Mouse (Mus musculus): ENCODE measurements around the gene Cdc27. TPM values are rescaled to one million over a fixed set of nuclear protein-coding genes. Genes with fewer than 3 reads are reported as not detected.
"Not testable (repeated sequence)": the region's sequence is repeated elsewhere in the genome, so short reads cannot be mapped to it uniquely, and the experiment has no call there.

Gene Cdc27
- polyA plus RNA-seq, 1 experiment from 2014 or later = 49.3 TPM

DNA sequence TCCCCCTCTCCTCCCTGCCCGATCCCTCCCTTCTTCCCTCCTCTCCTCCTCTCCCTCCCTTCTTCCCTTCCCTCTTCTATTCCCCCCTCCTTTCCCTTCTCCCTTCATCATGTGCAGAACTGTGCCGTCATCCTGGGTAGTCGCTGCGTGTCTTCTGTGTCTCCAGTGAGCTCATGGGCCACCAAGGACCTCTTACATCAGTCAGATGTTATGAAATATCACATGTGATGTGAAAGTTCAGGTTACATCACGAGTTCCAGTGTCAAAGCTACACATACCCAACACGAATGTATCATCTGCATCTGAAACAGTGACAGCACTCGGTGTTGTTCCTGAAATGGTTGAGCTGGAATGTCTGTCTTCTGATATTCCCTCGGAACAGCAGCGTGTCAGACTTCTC lies 14.8 kb upstream of the Cdc27 start:
- 88% methylated on average over 9 of the region's 9 CpGs for WGBS
- no peak overlapping the region for H3K4me3 ChIP-seq (ENCODE audit: low read depth, low read length)
- H3K9me3 ChIP-seq (ENCODE audit: control insufficient read depth, low read length) = no peaks in the 10 kb centered on the region
- no peak overlapping the region for H3K4me2 ChIP-seq (ENCODE audit: low read depth, low read length)
- H3K36me3 ChIP-seq (ENCODE audit: control insufficient read depth, insufficient read depth, low read length) = no peaks in the 10 kb centered on the region
- H3K27ac ChIP-seq (ENCODE audit: low read depth, low read length) = no peak overlapping the region
- no peak overlapping the region for H3K9ac ChIP-seq (replicated peaks; ENCODE audit: low read depth, low read length)
- H3K27me3 ChIP-seq (ENCODE audit: control insufficient read depth, insufficient read depth, low read length) = no peaks in the 10 kb centered on the region
- no peak for ATAC-seq (ENCODE audit: low read depth)
- no peaks in the 10 kb centered on the region for H3K4me1 ChIP-seq (ENCODE audit: control insufficient read depth, insufficient read depth, low read length)

DNA sequence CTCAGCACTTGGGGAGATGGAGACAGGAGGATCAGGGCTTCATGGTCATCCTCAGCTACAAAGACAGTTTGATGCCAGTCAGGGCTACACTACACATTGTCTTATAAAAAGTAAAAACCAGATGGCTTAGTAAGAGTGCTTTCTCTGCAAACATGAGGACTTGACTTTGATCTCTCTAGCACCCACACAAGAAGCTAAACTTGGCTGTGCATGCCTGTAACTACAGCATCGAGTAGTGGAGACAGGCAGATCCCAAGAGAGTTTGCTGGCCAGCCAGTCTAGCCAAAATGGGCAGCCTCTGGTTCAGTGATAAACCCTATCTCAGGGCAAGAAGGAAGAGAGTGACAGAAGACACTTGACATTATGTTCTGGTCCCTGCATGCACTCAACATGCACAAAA lies 13.1 kb upstream of the Cdc27 start:
- Histone ChIP-seq H3K27me3 (ENCODE audit: control insufficient read depth, insufficient read depth, low read length) (no peaks in the 10 kb centered on the region), H3K9ac (replicated peaks; ENCODE audit: low read depth, low read length) (no peak overlapping the region), H3K4me3 (ENCODE audit: low read depth, low read length) (no peak overlapping the region), H3K9me3 (ENCODE audit: control insufficient read depth, low read length) (no peaks in the 10 kb centered on the region), H3K27ac (ENCODE audit: low read depth, low read length) (no peak overlapping the region), H3K36me3 (ENCODE audit: control insufficient read depth, insufficient read depth, low read length) (no peaks in the 10 kb centered on the region), H3K4me2 (ENCODE audit: low read depth, low read length) (no peak overlapping the region), H3K4me1 (ENCODE audit: control insufficient read depth, insufficient read depth, low read length) (no peaks in the 10 kb centered on the region)
- no peak for ATAC-seq (ENCODE audit: low read depth)
- 63% methylated on average over 1 of the region's 1 CpGs for WGBS

DNA sequence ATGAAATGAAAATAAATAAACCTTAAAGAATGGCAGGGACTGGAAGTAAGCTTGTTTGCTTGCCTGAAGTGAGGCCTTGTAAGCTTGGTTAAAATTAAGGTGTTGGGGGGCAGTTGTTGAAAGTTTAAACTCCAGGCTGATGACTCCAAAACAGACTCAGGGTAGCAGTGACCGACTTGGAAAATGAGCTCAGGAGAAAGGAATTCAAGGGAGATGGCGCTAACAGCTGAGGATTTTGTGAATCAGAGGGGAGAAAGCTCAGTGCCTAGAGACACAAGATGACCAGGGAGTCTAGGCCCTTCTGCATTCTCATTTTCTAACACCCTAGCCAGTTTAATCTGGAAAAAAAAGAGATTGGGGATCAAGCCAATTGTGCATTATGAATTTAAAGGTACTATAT lies 10.6 kb upstream of the Cdc27 start:
- H3K9me3 ChIP-seq (ENCODE audit: control insufficient read depth, low read length) = no peaks in the 10 kb centered on the region
- no peaks in the 10 kb centered on the region for H3K27me3 ChIP-seq (ENCODE audit: control insufficient read depth, insufficient read depth, low read length)
- H3K27ac ChIP-seq (ENCODE audit: low read depth, low read length) = no peak overlapping the region
- H3K4me2 ChIP-seq (ENCODE audit: low read depth, low read length) = no peak overlapping the region
- 65% methylated on average over 2 of the region's 2 CpGs for WGBS
- H3K4me1 ChIP-seq (ENCODE audit: control insufficient read depth, insufficient read depth, low read length) = no peaks in the 10 kb centered on the region
- H3K36me3 ChIP-seq (ENCODE audit: control insufficient read depth, insufficient read depth, low read length) = no peaks in the 10 kb centered on the region
- ATAC-seq (ENCODE audit: low read depth) = no peak
- no peak overlapping the region for H3K4me3 ChIP-seq (ENCODE audit: low read depth, low read length)
- H3K9ac ChIP-seq (replicated peaks; ENCODE audit: low read depth, low read length) = no peak overlapping the region

DNA sequence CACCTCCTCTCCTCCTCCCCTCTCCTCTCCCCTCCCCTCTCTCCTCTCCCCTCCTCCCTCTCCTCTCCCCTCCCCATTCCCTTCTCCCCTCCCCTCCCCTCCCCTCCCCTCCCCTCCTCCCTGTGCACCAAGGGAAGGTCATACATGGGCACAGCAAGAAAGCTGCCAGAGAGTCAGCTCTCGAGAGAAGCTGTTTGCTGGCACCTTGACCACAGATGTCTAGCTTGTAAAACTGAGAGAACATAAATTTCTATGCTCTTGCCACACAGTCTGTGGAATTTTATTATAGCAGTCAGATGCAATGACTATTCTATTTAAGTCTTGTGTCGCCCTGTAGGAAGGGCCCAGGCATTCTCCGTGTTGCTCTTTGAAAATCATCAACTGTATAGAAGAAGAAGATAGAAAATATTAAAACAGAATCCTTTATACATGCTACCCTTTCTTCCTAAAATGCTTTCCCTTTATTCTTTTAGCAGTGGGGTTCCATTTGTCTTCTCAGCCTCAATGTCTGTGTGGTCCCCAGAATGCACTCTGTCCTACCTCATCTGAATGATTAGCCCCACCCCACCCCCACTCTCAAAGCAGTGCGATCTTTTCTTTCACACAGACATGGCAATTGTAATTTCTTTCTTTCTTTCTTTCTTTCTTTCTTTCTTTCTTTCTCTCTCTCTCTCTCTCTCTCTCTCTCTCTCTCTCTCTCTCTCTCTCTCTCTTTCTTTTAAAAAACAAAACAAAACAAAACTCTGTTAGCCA lies 8.4 kb upstream of the Cdc27 start:
- H3K4me1 ChIP-seq (ENCODE audit: control insufficient read depth, insufficient read depth, low read length) = no peaks in the 10 kb centered on the region
- 48% methylated on average over 4 of the region's 4 CpGs for WGBS
- no peak for ATAC-seq (ENCODE audit: low read depth)
- H3K4me2 ChIP-seq (ENCODE audit: low read depth, low read length) = no peak overlapping the region
- no peak overlapping the region for H3K27ac ChIP-seq (ENCODE audit: low read depth, low read length)
- no peaks in the 10 kb centered on the region for H3K36me3 ChIP-seq (ENCODE audit: control insufficient read depth, insufficient read depth, low read length)
- no peaks in the 10 kb centered on the region for H3K9me3 ChIP-seq (ENCODE audit: control insufficient read depth, low read length)
- no peaks in the 10 kb centered on the region for H3K27me3 ChIP-seq (ENCODE audit: control insufficient read depth, insufficient read depth, low read length)
- H3K4me3 ChIP-seq (ENCODE audit: low read depth, low read length) = no peak overlapping the region
- H3K9ac ChIP-seq (replicated peaks; ENCODE audit: low read depth, low read length) = no peak overlapping the region

DNA sequence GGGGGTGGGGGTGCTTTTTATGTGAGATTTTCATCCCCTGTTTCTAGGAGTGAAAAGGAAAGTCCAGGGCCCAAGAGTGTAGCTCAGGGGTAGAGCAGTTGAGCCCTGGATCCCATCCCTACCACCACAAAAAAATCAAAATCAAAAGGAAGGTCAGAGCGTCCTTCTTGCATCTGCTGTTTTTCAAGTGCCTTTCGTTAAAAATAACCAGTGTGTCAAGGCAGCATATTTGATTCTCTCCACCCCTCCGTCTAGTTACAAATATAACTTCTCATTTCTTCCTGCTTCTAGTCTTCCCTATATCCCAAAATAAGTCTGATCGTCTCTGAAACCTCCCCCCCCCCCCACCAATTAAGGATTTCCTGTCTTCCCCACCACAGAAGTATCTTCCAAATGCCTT lies 7.6 kb upstream of the Cdc27 start:
- Histone ChIP-seq H3K4me2 (ENCODE audit: low read depth, low read length) (no peak overlapping the region), H3K4me3 (ENCODE audit: low read depth, low read length) (no peak overlapping the region), H3K9me3 (ENCODE audit: control insufficient read depth, low read length) (no peaks in the 10 kb centered on the region), H3K27ac (ENCODE audit: low read depth, low read length) (no peak overlapping the region), H3K4me1 (ENCODE audit: control insufficient read depth, insufficient read depth, low read length) (no peaks in the 10 kb centered on the region), H3K27me3 (ENCODE audit: control insufficient read depth, insufficient read depth, low read length) (no peaks in the 10 kb centered on the region), H3K9ac (replicated peaks; ENCODE audit: low read depth, low read length) (no peak overlapping the region), H3K36me3 (ENCODE audit: control insufficient read depth, insufficient read depth, low read length) (no peaks in the 10 kb centered on the region)
- 95% methylated on average over 4 of the region's 4 CpGs for WGBS
- ATAC-seq (ENCODE audit: low read depth) = no peak

DNA sequence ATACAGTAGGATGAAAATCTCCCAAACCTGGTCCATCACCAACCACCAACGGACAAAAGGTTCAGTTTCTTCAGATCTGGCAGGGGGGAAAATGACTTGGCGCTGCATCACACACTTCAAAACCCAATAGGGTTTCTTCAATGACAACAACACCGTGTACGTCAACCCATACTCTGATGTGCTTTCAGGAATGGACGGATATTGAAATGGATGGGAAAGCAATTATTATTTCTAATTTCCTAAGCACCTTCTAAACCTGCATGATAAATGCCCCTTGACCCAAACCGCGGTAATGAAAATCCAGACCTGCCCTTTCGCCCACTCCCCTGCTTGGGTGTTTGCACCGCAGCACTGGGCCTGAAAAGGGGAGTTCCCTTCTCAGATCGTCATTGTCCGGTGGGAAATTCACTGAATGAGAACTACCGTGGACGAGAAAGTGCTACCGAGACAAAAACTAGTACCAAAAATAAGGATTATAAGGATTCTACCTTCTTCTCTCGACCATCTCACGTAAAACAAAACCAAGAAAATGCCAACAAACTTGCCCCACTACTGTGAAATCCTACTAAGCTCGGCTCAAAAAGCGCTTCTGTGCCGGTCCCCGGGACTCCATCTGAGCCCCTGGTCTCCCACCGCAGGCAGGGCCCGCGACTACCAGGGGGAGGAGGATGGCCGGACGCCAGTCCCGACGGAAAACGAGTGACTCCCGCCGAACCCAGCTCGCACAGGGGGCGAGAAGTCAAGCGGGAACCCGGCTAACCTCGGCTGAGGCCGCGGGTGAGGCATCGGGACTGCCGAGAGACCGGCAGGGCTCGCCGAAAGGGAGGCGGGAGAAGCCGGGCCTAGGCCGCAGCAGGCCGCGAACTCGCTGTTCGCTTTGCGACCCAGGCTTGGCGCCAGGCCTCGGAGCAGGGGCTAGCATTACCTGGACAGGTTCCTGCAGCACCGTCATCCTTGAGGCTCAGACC lies 698 bp downstream of the Cdc27 start:
- no peak; the same call in 1 of the 2 replicates for ATAC-seq (ENCODE audit: low read depth)
- Histone ChIP-seq H3K36me3 (ENCODE audit: control insufficient read depth, insufficient read depth, low read length) (no peaks in the 10 kb centered on the region), H3K27ac (ENCODE audit: low read depth, low read length) (peak overlapping the region; percentile 88), H3K4me2 (ENCODE audit: low read depth, low read length) (peak overlapping the region; percentile 76), H3K9ac (replicated peaks; ENCODE audit: low read depth, low read length) (peak overlapping the region; percentile 99), H3K27me3 (ENCODE audit: control insufficient read depth, insufficient read depth, low read length) (no peaks in the 10 kb centered on the region), H3K9me3 (ENCODE audit: control insufficient read depth, low read length) (no peaks in the 10 kb centered on the region), H3K4me1 (ENCODE audit: control insufficient read depth, insufficient read depth, low read length) (peaks cover 13% of the 10 kb centered on the region), H3K4me3 (ENCODE audit: low read depth, low read length) (peak overlapping the region; percentile 96)
- under 1% methylated on average over 53 of the region's 53 CpGs for WGBS

DNA sequence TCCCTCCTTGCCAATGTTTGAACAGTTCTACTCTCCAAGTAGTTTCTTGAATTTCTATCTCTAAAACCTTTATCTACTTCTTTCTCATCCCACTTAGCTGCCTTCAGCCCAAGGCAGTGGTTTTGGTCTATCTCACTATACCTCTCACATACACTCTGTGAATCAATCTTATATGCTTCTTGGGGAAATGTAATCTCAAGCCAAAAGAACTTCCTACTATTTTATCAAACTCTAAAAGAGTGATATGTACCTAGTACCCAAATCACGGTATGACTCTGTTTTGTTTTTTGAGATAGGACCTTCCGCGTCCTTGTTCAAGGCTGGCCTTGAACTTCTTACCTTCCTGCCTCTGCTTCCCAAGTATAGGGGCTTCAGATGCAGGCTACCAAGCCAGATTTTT lies 2.9 kb downstream of the Cdc27 start:
- Histone ChIP-seq H3K9ac (replicated peaks; ENCODE audit: low read depth, low read length) (no peak overlapping the region), H3K36me3 (ENCODE audit: control insufficient read depth, insufficient read depth, low read length) (no peaks in the 10 kb centered on the region), H3K27ac (ENCODE audit: low read depth, low read length) (no peak overlapping the region), H3K4me1 (ENCODE audit: control insufficient read depth, insufficient read depth, low read length) (peaks cover 13% of the 10 kb centered on the region), H3K4me3 (ENCODE audit: low read depth, low read length) (no peak overlapping the region), H3K4me2 (ENCODE audit: low read depth, low read length) (no peak overlapping the region), H3K27me3 (ENCODE audit: control insufficient read depth, insufficient read depth, low read length) (no peaks in the 10 kb centered on the region), H3K9me3 (ENCODE audit: control insufficient read depth, low read length) (no peaks in the 10 kb centered on the region)
- no peak for ATAC-seq (ENCODE audit: low read depth)
- 94% methylated on average over 3 of the region's 3 CpGs for WGBS

DNA sequence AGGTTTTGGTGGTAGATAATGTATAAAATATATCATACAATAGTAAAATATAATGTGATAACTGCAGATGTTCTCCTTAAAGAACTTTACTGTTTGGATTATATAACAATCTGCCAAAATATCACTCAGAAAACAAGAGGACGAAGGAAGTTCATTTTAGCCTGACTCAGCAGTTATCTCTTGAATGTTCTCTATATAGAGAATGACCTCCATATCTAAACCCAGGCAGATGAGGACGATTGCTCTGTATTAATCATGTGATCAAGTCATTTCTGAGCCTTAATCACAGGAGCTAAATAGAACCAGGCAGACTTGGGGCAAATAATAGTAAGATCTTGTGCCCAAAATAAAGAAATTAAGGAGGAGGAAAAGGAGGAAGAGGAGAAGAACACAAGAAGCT lies 5.9 kb downstream of the Cdc27 start:
- Histone ChIP-seq H3K4me2 (ENCODE audit: low read depth, low read length) (no peak overlapping the region), H3K27me3 (ENCODE audit: control insufficient read depth, insufficient read depth, low read length) (no peaks in the 10 kb centered on the region), H3K36me3 (ENCODE audit: control insufficient read depth, insufficient read depth, low read length) (no peaks in the 10 kb centered on the region), H3K9ac (replicated peaks; ENCODE audit: low read depth, low read length) (no peak overlapping the region), H3K4me1 (ENCODE audit: control insufficient read depth, insufficient read depth, low read length) (peaks cover 13% of the 10 kb centered on the region), H3K4me3 (ENCODE audit: low read depth, low read length) (no peak overlapping the region), H3K27ac (ENCODE audit: low read depth, low read length) (no peak overlapping the region), H3K9me3 (ENCODE audit: control insufficient read depth, low read length) (no peaks in the 10 kb centered on the region)
- no peak for ATAC-seq (ENCODE audit: low read depth)
- WGBS = 83% methylated on average over 2 of the region's 2 CpGs

DNA sequence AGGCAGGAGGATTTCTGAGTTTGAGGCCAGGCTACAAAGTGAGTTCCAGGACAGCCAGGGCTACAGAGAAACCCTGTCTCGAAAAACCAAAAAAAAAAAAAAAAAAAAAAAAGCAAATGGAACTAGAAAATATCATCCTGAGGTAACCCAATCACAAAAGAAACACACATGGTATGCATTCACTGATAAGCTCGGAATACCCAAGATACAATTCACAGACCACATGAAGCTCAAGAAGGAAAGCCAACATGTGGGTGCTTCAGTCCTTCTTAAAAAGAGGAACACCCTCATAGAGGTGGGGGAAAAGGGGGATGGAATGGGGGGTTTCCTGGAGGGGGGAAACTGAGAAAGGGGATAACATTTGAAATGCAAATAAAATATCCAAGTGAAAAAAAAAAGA lies 7.1 kb downstream of the Cdc27 start:
- H3K4me2 ChIP-seq (ENCODE audit: low read depth, low read length); H3K27ac ChIP-seq (ENCODE audit: low read depth, low read length); H3K9me3 ChIP-seq (ENCODE audit: control insufficient read depth, low read length); H3K9ac ChIP-seq (replicated peaks; ENCODE audit: low read depth, low read length); H3K4me1 ChIP-seq (ENCODE audit: control insufficient read depth, insufficient read depth, low read length); ATAC-seq (ENCODE audit: low read depth); H3K4me3 ChIP-seq (ENCODE audit: low read depth, low read length); H3K27me3 ChIP-seq (ENCODE audit: control insufficient read depth, insufficient read depth, low read length); H3K36me3 ChIP-seq (ENCODE audit: control insufficient read depth, insufficient read depth, low read length): not testable (repeated sequence)
- 97% methylated on average over 2 of the region's 2 CpGs for WGBS

Measured in neural tube, embryonic 14.5 days (tissue).